Mouse (Mus musculus) mesoderm, embryonic 11.5 days (tissue): ENCODE measurements around the gene Dusp10.

Source experiments
- DNase-seq: peaks from one replicate; pipeline ENCODE4 v3.0.0-alpha.2; 2012; ENCODE audit warnings: low read depth, low spot score

Gene Dusp10

DNA sequence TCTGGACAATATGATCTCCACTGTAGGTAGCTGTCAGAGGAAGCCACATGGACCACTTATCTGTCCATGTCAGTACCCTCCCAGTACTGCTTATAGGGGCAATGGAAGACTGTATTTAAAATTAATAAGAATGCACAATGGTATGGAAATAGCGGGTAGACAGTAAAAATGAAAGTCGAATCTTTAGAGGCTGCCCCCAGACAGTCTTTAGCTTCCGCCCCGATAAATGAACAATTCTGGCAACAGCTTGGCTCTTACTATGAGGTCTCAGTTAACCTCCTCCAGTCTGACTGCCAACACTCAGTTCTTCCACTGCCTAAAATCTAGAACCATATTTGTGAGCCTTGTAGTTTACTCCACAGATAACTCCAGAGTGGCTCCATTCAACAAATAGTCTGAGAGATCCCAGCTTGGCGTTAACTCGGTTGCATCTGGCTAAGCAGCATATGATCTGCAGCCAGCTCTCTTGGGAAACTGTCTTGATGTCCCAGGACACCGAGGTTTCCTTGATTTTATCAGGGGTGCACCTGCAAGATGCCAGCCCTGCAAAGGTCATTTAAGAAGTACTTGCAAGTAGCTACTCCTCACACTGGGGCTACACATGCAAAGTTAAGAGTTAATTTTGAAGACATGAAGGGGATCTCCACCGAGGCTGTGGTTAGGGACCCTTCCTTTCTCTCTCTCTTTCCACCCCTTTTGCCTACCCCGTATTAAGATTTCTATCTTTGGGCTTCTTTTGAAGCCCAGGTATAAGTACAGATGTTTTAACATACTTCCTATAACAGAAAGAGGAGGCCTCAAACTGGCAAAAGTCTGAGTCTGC, 88.0 kb downstream of the Dusp10 start:
- no peak for DNase-seq

DNA sequence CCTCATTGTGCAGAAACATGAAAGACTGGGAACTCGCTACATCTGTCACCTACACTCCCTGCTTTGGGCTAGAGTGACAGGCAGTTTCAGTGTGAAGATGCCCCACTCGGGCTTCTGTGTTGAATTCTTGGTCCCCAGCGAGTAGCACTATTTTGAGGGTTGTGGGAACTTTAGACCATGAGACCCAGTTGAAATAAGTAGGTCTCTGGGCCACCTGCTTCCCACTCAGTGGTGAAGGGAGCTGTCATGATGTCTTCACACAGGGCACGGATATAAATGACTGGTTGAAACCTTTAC, 88.6 kb downstream of the Dusp10 start:
- no peak for DNase-seq

DNA sequence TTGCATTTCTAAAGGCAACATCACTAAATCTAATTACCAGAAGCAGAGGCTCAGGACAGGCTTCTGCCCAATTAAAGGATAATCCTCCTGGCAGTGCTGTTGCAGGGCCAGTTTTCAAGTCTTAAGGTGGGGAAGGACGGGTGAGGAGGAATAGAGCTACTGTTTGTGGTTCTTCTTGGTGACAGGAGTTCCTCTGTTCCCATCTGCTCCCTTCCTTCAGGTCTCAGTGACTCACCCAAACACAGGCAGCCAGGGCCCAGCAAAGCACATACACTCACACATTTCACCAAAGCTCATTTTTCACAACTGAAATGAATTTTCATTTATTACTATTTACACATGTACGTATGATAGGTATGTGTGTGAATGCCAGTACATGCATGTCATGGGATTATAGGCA, 93.7 kb downstream of the Dusp10 start:
- no peak for DNase-seq

DNA sequence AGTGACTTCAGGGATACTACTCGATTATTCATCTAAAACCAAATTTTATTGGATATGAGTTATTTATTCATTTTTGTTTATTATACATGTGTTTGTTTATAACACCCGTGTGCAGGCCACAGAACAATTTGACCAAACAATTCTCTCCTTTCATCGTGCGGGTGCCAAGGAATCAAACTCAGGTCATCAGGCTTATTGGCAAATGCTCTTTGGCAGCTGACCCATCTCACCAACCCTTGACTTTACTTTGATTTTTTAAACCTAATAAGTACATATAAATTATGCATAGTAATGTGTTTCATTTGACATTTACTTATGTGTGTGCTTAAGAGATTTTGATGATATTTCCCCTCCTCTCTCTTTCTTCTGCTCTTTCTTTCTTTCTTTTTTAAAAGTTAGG, 94.3 kb downstream of the Dusp10 start:
- DNase-seq: no peak

DNA sequence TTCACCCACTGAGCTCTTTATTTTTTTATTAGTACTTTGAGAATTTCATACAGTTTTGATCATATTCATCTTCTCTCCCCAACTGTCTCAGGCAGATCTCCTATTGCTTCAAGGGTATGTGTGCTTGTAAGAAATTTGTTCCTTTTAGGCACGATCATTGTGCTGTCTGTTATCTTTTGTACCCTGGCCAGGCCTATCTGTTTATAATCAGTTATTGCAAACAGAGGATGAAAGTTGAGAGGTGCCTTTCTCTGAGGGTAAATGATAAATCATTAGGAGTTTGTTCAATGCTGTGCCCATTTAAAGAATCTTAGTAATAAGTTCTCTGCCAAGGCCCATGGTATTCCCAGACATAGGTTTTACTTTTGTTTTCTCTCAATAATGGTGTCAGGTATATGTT, 95.2 kb downstream of the Dusp10 start:
- no peak for DNase-seq

DNA sequence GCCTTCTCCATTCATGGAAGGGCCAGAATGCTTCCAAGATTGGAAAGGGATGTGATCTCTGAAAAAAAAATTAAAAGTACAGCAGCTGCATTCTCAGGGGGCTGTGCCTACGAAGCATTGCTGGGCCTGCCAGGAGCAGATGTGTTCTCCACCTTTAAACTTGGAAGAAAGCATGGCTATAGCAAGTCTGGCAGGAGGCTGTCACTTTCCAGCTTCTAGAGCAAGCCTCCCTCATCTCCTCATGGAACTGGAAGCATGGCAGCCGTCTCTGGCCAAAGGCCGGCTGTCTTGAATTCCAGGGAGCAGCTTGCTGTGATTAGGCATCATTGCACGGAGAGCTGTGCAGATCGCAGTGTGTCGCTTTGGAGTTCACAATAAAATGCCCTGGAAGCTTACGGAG, 104.5 kb downstream of the Dusp10 start:
- DNase-seq: no peak

DNA sequence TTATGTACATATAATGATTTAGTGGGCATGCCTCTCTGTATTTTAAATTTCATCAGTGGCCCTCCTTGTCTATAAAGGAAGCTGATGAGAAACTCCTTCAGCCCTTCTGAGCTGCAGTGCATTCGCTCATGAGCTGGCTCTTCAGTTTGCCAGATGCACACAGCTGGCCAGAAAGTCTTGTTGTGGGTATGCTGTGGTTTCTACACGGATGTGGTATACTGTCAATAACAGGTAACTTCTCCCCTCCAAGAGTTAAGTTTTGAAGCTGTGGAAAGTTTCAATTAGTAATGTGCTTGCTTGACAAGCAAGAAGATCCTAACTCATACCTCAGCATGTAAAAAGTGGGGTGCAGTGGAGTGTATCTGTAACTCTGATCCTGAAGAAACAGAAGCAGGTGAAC, 104.9 kb downstream of the Dusp10 start:
- DNase-seq: no peak

DNA sequence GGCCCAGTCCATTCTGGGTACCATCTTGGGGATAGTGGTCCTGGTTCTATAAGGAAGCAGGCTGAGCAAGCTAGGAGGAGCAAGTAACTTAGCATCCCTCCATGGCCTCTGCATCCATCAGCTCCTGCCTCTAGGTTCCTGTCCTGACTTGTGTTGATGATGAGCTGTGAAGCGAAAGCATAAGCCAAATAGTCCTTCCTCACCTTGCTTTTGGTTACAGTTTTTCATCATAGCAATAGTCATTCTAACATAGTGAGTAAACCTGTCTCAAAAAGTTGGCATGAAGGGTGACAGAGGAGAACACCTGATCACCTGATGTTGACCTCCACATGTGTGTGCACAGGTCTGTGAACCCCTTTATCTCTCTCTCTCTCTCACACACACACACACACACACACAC, 105.5 kb downstream of the Dusp10 start:
- no peak for DNase-seq
